Mouse (Mus musculus) G1E (cell line): ENCODE data around the gene Erc2. TPM values are rescaled to one million over a fixed set of nuclear protein-coding genes. Genes with fewer than 3 reads are reported as not detected.

Experiments used
- ATAC-seq: 2 replicates; pipeline ENCODE4 v1.8.0; 2016; ENCODE audit warnings: mild to moderate bottlenecking; ENCODE audit not compliant: insufficient number of reproducible peaks, poor library complexity, low FRiP score, severe bottlenecking; ENCODE audit errors: extremely low read depth
- DNase-seq: peaks from one replicate; pipeline ENCODE4 v3.0.0; 2012; ENCODE audit warnings: low spot score
- H3K27me3 ChIP-seq: 2 replicates; pipeline ENCODE4 v1.6.1; 2012; ENCODE audit warnings: mild to moderate bottlenecking, low read length, inconsistent platforms; ENCODE audit not compliant: insufficient read depth
- H3K36me3 ChIP-seq: replicated peaks from 2 replicates; pipeline ENCODE3; 2012; ENCODE audit warnings: mild to moderate bottlenecking, inconsistent platforms
- H3K4me1 ChIP-seq: 2 replicates; pipeline ENCODE4 v1.6.1; 2012; ENCODE audit warnings: low read depth, low read length, inconsistent platforms, mixed read lengths; ENCODE audit not compliant: insufficient read depth
- H3K4me3 ChIP-seq: 2 replicates; pipeline ENCODE4 v1.5.1; 2012; ENCODE audit warnings: low read depth, mild to moderate bottlenecking, inconsistent platforms, low read length, moderate library complexity, mixed read lengths
- H3K9me3 ChIP-seq: replicated peaks from 2 replicates; pipeline ENCODE4 v1.6.1; 2012; ENCODE audit warnings: inconsistent platforms
- CTCF ChIP-seq: IDR thresholded peaks from 2 replicates; pipeline ENCODE4 v1.5.1; 2012; ENCODE audit warnings: low read depth, low read length, inconsistent platforms, mixed read lengths
- GATA1 ChIP-seq: IDR thresholded peaks from 2 replicates; pipeline ENCODE4 v1.6.1; 2012; ENCODE audit warnings: borderline replicate concordance, low read length, inconsistent platforms, mixed read lengths
- GATA2 ChIP-seq: IDR thresholded peaks from 2 replicates; pipeline ENCODE4 v1.6.1; 2012; ENCODE audit warnings: low read depth, low read length, inconsistent platforms, borderline replicate concordance
- POLR2AphosphoS5 ChIP-seq: IDR thresholded peaks from 2 replicates; pipeline ENCODE4 v1.6.1; 2012; ENCODE audit warnings: low read depth, low read length, inconsistent platforms; ENCODE audit not compliant: insufficient replicate concordance
- TAL1 ChIP-seq: conservative IDR thresholded peaks from 2 replicates; pipeline ENCODE4 v1.6.1; 2012; ENCODE audit warnings: low read depth, low read length, inconsistent platforms, mixed read lengths
- polyA plus RNA-seq: library from polyadenylated mRNA; stranded (reverse); fragments of >175 nt; gene quantifications from 2 replicates; pipeline ENCODE4 v1.2.3, GENCODE M21; 2012
- total RNA-seq, 2 experiments: library from RNA; stranded (forward) in 1 of 2; stranded (reverse) in 1 of 2; fragments of 200-1000 nt in 1 of 2; fragments of >200 nt in 1 of 2; fragmentation: Nextera tagmentation in 1 of 2; gene quantifications; 2 replicates each; pipeline ENCODE4 v1.2.3; 2014 to 2017

Erc2 gene
- total and polyA plus RNA-seq, 3 experiments: 0.49 TPM; not detected in 2

DNA sequence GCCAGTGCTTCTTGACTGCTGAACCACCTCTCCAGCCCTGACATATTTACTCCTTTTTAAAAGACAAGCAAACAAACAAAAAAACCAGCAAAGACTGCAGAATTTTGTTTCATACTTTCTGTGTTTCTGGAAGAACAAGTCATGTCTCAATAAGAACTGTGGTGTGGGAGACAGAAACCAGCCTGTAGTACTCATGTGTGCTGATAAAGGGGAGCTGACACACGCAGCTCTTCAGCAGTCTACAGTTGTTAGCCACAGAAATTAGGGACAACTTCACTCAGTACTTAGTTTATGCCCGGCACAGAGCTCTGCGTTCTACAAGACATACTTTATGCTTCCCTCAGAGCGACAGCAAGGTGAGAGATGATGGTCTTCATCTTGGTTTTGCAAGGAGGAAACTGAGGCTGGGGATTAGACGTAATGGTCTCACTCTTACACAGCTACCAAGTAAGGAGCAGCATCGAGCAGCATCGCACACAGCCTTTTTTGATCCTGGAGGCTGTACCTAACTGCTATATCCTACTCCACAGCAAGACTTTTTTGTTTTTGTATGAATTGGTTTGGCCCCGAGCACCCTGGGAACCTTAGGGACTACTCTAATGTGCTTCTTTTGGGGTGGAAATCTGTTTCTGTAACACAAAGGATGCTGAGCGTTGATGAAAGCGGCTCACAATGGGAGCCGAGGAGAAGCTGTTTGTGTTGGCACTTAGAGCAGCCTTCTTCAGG lies 435.1 kb downstream of the Erc2 start:
- no peaks in the 10 kb centered on the region for H3K4me1 ChIP-seq
- no peak for TF ChIP-seq TAL1
- no peak for TF ChIP-seq GATA2
- no peak for TF ChIP-seq POLR2AphosphoS5
- TF ChIP-seq CTCF: no peak
- TF ChIP-seq GATA1: no peak
- H3K4me3 ChIP-seq: no peak overlapping the region
- no peaks in the 10 kb centered on the region for H3K36me3 ChIP-seq
- peaks cover 15% of the 10 kb centered on the region for H3K9me3 ChIP-seq
- H3K27me3 ChIP-seq: no peaks in the 10 kb centered on the region
- no peak for ATAC-seq
- DNase-seq: no peak

DNA sequence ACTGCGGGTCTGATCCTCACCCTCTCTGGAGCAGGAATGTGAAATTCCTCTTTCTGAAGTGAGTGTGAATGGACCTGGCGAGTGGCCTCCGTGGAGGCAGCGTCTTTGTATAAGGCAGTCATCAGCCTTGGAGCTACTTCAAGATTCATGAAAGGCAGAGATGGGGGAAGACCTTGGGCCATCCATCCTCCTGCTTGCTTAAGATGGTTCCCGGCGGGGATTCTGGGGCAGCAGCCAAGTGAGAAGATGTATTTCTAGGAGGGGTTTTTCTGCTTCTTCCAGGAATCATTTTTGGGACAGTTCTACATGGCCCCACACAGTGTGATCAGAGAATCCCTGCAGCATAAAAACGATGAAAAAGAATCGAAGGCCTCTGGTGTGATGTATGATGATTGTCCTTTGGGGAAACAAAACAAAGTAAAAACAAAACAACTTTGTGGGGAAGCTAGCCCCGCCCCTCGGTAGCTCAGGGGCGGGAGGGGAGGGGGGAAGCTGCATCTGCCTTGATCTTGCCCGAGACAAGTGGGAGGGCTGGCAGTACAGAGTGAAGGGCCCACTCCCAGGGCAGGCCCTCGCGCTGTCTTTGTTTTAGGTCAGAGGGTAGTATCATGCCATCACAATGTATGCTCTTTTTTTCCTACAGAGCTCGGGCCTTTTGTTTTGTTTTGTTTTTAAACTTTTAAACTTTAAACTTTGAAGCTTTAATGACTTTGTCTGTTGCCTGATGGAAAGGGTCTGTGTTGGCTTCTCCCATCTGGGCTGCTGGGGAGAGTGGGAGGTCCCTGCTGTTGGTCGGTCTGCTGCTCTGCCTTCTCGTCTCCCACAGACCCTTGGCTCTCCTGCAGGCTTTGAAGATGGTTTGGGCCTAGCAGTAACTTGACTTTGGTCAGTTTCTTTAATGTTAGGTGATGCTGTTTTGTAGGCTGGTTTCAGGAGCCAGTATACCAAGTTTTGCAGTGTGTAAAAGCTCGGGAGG lies 435.9 kb downstream of the Erc2 start:
- DNase-seq (no peak), ATAC-seq (no peak)
- Histone ChIP-seq H3K4me3 (no peak overlapping the region), H3K36me3 (no peaks in the 10 kb centered on the region), H3K27me3 (no peaks in the 10 kb centered on the region), H3K9me3 (peaks cover 12% of the 10 kb centered on the region), H3K4me1 (no peaks in the 10 kb centered on the region)
- TF ChIP-seq GATA2 (no peak), GATA1 (no peak), POLR2AphosphoS5 (no peak), CTCF (no peak), TAL1 (no peak)

DNA sequence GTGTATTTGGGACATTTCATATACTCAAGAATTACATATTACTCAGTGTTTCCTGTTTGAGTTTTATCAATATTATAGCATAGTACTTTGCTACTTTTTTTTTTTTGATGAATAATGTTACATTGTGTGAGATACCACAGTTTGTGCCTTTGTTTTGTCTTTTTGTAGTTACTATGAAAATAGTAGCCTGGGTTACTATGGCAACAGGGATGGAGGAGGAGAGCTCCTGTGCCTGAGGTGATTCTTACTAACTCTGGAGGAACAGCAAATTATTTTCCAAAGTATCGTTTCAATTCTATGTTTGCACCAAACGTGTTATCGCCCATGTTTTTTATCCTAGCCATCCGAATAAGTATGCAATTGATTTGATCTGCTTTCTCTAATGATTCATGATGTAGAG lies 438.7 kb downstream of the Erc2 start:
- H3K27me3 ChIP-seq: no peaks in the 10 kb centered on the region
- TF ChIP-seq CTCF: no peak
- TF ChIP-seq GATA2: no peak
- TF ChIP-seq TAL1: no peak
- TF ChIP-seq GATA1: no peak
- no peak for TF ChIP-seq POLR2AphosphoS5

DNA sequence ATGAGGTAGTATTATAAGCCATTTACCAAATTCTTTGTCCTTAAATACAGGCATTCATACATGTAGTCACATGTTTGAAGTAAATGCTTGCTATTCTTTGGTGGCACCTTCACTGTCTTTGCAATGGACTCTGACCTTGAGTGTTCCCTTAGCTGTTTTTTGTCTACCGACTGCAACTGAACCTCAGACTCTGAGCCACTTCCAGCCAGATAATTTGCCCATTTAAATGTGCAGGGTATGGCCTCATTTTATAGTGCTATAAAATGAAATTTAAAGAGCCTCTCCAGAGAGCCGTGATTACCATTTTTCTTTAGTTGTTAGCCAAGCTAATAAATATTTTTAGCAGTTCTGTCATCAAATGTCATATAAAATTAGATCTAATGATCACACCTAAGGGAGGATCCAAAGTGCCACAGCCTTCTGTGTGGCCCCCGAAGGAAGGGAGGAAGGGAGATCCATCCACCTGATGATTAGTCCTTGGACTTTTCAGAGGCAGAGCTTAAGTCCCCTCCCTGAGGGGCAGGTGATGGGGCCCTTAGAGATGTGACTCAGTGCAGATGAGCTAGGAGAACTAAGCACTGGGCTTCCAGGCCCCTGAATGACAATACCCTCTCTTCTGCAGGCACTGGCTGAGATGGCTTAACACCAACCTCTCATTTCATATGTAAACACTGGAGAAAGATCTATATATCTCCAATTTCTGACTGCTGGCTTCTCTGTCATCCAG lies 439.6 kb downstream of the Erc2 start:
- no peaks in the 10 kb centered on the region for H3K27me3 ChIP-seq
- DNase-seq (no peak), ATAC-seq (no peak)

More for the DNA sequence above, 438.7 kb downstream of the Erc2 start:
- Histone ChIP-seq H3K36me3 (no peaks in the 10 kb centered on the region), H3K4me3 (no peak overlapping the region), H3K4me1 (no peaks in the 10 kb centered on the region), H3K9me3 (peaks cover 9% of the 10 kb centered on the region)
- ATAC-seq: no peak
- DNase-seq: no peak

DNA sequence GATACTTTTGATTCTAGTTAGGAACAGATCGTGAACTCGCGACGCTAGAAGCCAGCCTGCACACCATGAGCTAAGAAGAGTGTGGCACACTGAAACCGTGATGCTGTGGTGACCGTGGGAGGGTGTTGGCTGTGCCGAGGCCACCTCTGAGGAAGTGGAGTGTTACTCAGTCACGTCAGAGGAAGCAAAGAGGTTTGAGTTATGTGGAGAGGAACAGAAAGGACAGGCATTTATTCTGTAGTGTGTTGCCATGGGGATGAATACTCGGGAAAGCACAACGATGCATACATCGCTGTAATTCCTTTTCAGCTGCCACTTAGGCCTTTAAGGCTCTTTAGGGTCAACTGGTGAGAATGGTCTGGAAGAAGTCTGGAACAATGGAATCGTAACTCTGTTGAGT lies 445.8 kb downstream of the Erc2 start:
- Histone ChIP-seq H3K9me3 (peaks cover 19% of the 10 kb centered on the region), H3K27me3 (no peaks in the 10 kb centered on the region), H3K4me1 (no peaks in the 10 kb centered on the region), H3K4me3 (no peak overlapping the region), H3K36me3 (no peaks in the 10 kb centered on the region)
- DNase-seq (no peak), ATAC-seq (no peak)
- TF ChIP-seq TAL1 (no peak), CTCF (no peak), GATA1 (no peak), POLR2AphosphoS5 (no peak), GATA2 (no peak)

More for the DNA sequence above, 439.6 kb downstream of the Erc2 start:
- TF ChIP-seq GATA2 (no peak), POLR2AphosphoS5 (no peak)
- Histone ChIP-seq H3K9me3 (peaks cover 9% of the 10 kb centered on the region), H3K36me3 (no peaks in the 10 kb centered on the region), H3K4me1 (no peaks in the 10 kb centered on the region), H3K4me3 (no peak overlapping the region)

DNA sequence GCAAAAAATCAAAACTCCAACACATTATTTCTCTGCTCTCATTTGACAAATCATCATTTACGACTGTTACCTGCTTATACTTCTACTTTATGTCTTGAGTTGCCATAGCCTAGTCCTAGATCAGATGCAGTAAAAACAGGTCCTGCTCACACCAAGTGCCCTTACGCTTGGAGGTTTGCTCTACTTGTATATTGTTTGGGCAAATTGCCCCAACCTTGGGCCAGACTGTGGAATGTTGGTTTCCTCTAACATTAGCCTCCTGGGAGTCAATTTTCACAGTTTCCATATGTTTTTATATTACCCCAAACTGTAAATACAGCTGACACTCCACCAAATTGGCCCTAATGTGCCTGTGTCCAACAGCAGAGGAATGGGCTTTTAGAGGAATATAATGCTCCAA lies 447.6 kb downstream of the Erc2 start:
- no peak for DNase-seq
- Histone ChIP-seq H3K36me3 (no peaks in the 10 kb centered on the region), H3K4me3 (no peak overlapping the region), H3K27me3 (no peaks in the 10 kb centered on the region), H3K4me1 (no peaks in the 10 kb centered on the region), H3K9me3 (peaks cover 30% of the 10 kb centered on the region)
- TF ChIP-seq TAL1: no peak
- TF ChIP-seq CTCF: no peak
- no peak for TF ChIP-seq POLR2AphosphoS5
- TF ChIP-seq GATA1: no peak
- no peak for TF ChIP-seq GATA2
- ATAC-seq: no peak
